Mouse (Mus musculus) MEL (cell line): ENCODE measurements at regions not wholly inside any gene's neighbourhood (a gene's known extent, or its start where the extent isn't known, plus 50 kb on each side); places are given as distances from the start of the nearest gene placed in this dataset.

Experiments
- DNase-seq: peaks from one replicate; pipeline ENCODE4 v3.0.0; 2011; ENCODE audit warnings: low read depth, low spot score
- H3K27ac ChIP-seq: 2 replicates; pipeline ENCODE4 v1.5.1; 2012; ENCODE audit warnings: low read depth, mild to moderate bottlenecking, control low read depth, low read length, moderate library complexity; ENCODE audit not compliant: control insufficient read depth
- H3K27me3 ChIP-seq, 2 experiments: fragments of 150-350 bp in 1 of 2; sonication (generic) in 1 of 2; 2 replicates each; pipeline ENCODE4 v1.6.1; 2012; ENCODE audit warnings: low read length in 2 of 2, mild to moderate bottlenecking in 2 of 2, improper control_type of control experiment in 1 of 2, moderate library complexity in 1 of 2; ENCODE audit not compliant: insufficient read depth in 2 of 2, control insufficient read depth in 1 of 2
- H3K36me3 ChIP-seq, 2 experiments: 2 replicates each; pipeline ENCODE4 v1.6.1; 2012 to 2014; ENCODE audit warnings: low read length in 2 of 2, improper control_type of control experiment in 1 of 2, inconsistent platforms in 1 of 2, mild to moderate bottlenecking in 1 of 2; ENCODE audit not compliant: insufficient read depth in 2 of 2, control insufficient read depth in 1 of 2
- H3K4me1 ChIP-seq, 2 experiments: fragments of 150-350 bp in 1 of 2; sonication (generic) in 1 of 2; 2 replicates each; pipeline ENCODE4 v1.6.1; 2012; ENCODE audit warnings: low read length in 2 of 2, improper control_type of control experiment in 1 of 2, mild to moderate bottlenecking in 1 of 2; ENCODE audit not compliant: insufficient read depth in 2 of 2, control insufficient read depth in 1 of 2
- H3K4me3 ChIP-seq, 2 experiments: fragments of 150-350 bp in 1 of 2; sonication (generic) in 1 of 2; 2 replicates each; pipeline ENCODE4 v1.5.1; 2012; ENCODE audit warnings: low read depth in 2 of 2, low read length in 2 of 2, mild to moderate bottlenecking in 2 of 2, moderate library complexity in 2 of 2, control low read depth in 1 of 2, improper control_type of control experiment in 1 of 2; ENCODE audit not compliant: control insufficient read depth in 1 of 2, insufficient read depth in 1 of 2
- H3K79me2 ChIP-seq: 2 replicates; pipeline ENCODE4 v1.6.1; 2012; ENCODE audit warnings: mild to moderate bottlenecking, low read length, moderate library complexity; ENCODE audit not compliant: control insufficient read depth, poor library complexity, insufficient read depth
- H3K9ac ChIP-seq: 2 replicates; pipeline ENCODE4 v1.6.1; 2012; ENCODE audit warnings: low read depth, mild to moderate bottlenecking, control low read depth, low read length, moderate library complexity; ENCODE audit not compliant: control insufficient read depth, poor library complexity, severe bottlenecking
- H3K9me3 ChIP-seq: fragments of 150-350 bp; sonication (generic); replicated peaks from 2 replicates; pipeline ENCODE4 v1.6.1; 2012; ENCODE audit warnings: mild to moderate bottlenecking, low read length, improper control_type of control experiment, moderate library complexity; ENCODE audit not compliant: insufficient read depth
- BHLHE40 ChIP-seq: IDR thresholded peaks from 2 replicates; pipeline ENCODE4 v1.6.1; 2012; ENCODE audit warnings: low read depth, mild to moderate bottlenecking, inconsistent platforms, low read length, improper control_type of control experiment, borderline replicate concordance
- CHD1 ChIP-seq: IDR thresholded peaks from 2 replicates; pipeline ENCODE4 v1.6.1; 2012; ENCODE audit warnings: low read depth, mild to moderate bottlenecking, inconsistent platforms, low read length, improper control_type of control experiment
- E2F4 ChIP-seq: IDR thresholded peaks from 2 replicates; pipeline ENCODE4 v1.6.1; 2011; ENCODE audit warnings: low read depth, low read length, improper control_type of control experiment, borderline replicate concordance
- ELF1 ChIP-seq: IDR thresholded peaks from 2 replicates; pipeline ENCODE4 v1.6.1; 2014; ENCODE audit warnings: low read depth, mild to moderate bottlenecking, inconsistent platforms, low read length, improper control_type of control experiment, moderate library complexity
- EP300 ChIP-seq, 2 experiments: IDR thresholded peaks; 2 replicates each; pipeline ENCODE4 v1.6.1; 2011; ENCODE audit warnings: improper control_type of control experiment in 2 of 2, low read length in 2 of 2, low read depth in 1 of 2, mild to moderate bottlenecking in 1 of 2
- ETS1 ChIP-seq: IDR thresholded peaks from 2 replicates; pipeline ENCODE4 v1.6.1; 2012; ENCODE audit warnings: low read depth, mild to moderate bottlenecking, inconsistent platforms, low read length, improper control_type of control experiment, moderate library complexity
- GABPA ChIP-seq: IDR thresholded peaks from 2 replicates; pipeline ENCODE4 v1.6.1; 2012; ENCODE audit warnings: low read depth, mild to moderate bottlenecking, inconsistent platforms, low read length, improper control_type of control experiment, moderate library complexity
- GATA1 ChIP-seq: IDR thresholded peaks from 2 replicates; pipeline ENCODE4 v1.6.1; 2011; ENCODE audit warnings: low read depth, low read length, improper control_type of control experiment
- HCFC1 ChIP-seq: IDR thresholded peaks from 2 replicates; pipeline ENCODE4 v1.6.1; 2012; ENCODE audit warnings: low read depth, mild to moderate bottlenecking, inconsistent platforms, low read length, improper control_type of control experiment, moderate library complexity
- JUND ChIP-seq: IDR thresholded peaks from 2 replicates; pipeline ENCODE4 v1.6.1; 2011; ENCODE audit warnings: low read depth, mild to moderate bottlenecking, improper control_type of control experiment, low read length
- KAT2A ChIP-seq: conservative IDR thresholded peaks from 2 replicates; pipeline ENCODE4 v1.6.1; 2012; ENCODE audit warnings: low read depth, low read length, improper control_type of control experiment, inconsistent platforms
- MAFK ChIP-seq: IDR thresholded peaks from 2 replicates; pipeline ENCODE4 v1.6.1; 2011; ENCODE audit warnings: low read depth, mild to moderate bottlenecking, low read length, improper control_type of control experiment, borderline replicate concordance
- MAX ChIP-seq: IDR thresholded peaks from 2 replicates; pipeline ENCODE4 v1.6.1; 2011; ENCODE audit warnings: low read length, improper control_type of control experiment
- MAZ ChIP-seq: IDR thresholded peaks from 2 replicates; pipeline ENCODE4 v1.6.1; 2012; ENCODE audit warnings: low read depth, mild to moderate bottlenecking, inconsistent platforms, low read length, improper control_type of control experiment
- POLR2AphosphoS5 ChIP-seq: IDR thresholded peaks from 2 replicates; pipeline ENCODE4 v1.6.1; 2012; ENCODE audit warnings: low read depth, borderline replicate concordance, mild to moderate bottlenecking, inconsistent platforms, low read length, moderate library complexity, mixed read lengths
- RAD21 ChIP-seq: IDR thresholded peaks from 2 replicates; pipeline ENCODE4 v1.6.1; 2011; ENCODE audit warnings: mild to moderate bottlenecking, low read depth, low read length, improper control_type of control experiment
- SIN3A ChIP-seq: IDR thresholded peaks from 2 replicates; pipeline ENCODE4 v1.6.1; 2012; ENCODE audit warnings: low read length, improper control_type of control experiment, inconsistent platforms
- SMC3 ChIP-seq: IDR thresholded peaks from 2 replicates; pipeline ENCODE4 v1.6.1; 2011; ENCODE audit warnings: low read depth, low read length, improper control_type of control experiment
- TAL1 ChIP-seq: IDR thresholded peaks from 2 replicates; pipeline ENCODE4 v1.6.1; 2012; ENCODE audit warnings: mild to moderate bottlenecking, inconsistent platforms, low read length, moderate library complexity, mixed read lengths
- TBP ChIP-seq: IDR thresholded peaks from 2 replicates; pipeline ENCODE4 v1.8.0; 2011; ENCODE audit warnings: low read depth, low read length, improper control_type of control experiment
- TCF12 ChIP-seq: IDR thresholded peaks from 2 replicates; pipeline ENCODE4 v1.6.1; 2014; ENCODE audit warnings: low read depth, mild to moderate bottlenecking, inconsistent platforms, low read length, improper control_type of control experiment, moderate library complexity
- UBTF ChIP-seq: IDR thresholded peaks from 2 replicates; pipeline ENCODE4 v1.6.1; 2012; ENCODE audit warnings: low read depth, mild to moderate bottlenecking, inconsistent platforms, low read length, improper control_type of control experiment, moderate library complexity, borderline replicate concordance; ENCODE audit not compliant: insufficient read depth
- USF2 ChIP-seq, 2 experiments: IDR thresholded peaks; 2 replicates each; pipeline ENCODE4 v1.6.1; 2011 to 2012; ENCODE audit warnings: improper control_type of control experiment in 2 of 2, low read length in 2 of 2, borderline replicate concordance in 1 of 2, inconsistent platforms in 1 of 2, low read depth in 1 of 2, mild to moderate bottlenecking in 1 of 2; ENCODE audit not compliant: insufficient read depth in 1 of 2
- ZKSCAN1 ChIP-seq: IDR thresholded peaks from 2 replicates; pipeline ENCODE4 v1.6.1; 2012; ENCODE audit warnings: low read depth, mild to moderate bottlenecking, inconsistent platforms, low read length, improper control_type of control experiment, moderate library complexity
- ZNF384 ChIP-seq: IDR thresholded peaks from 2 replicates; pipeline ENCODE4 v1.6.1; 2012; ENCODE audit warnings: low read depth, mild to moderate bottlenecking, inconsistent platforms, low read length, improper control_type of control experiment

GRCm38 (mm10) chr14:54148121-54148520, 105.8 kb downstream of the Dad1 start:
- H3K27ac ChIP-seq, result no peak overlapping the region
- no peaks in the 10 kb centered on the region for H3K9me3 ChIP-seq
- peak; percentile 45 to 50; a peak in 3 of 4 replicates for TF ChIP-seq EP300 (IDR thresholded peaks at IDR 0.05; ENCODE audit: low read depth in 1 of 2, low read length in 2 of 2)
- TF ChIP-seq JUND, result no peak
- TF ChIP-seq E2F4, result no peak
- no peak for TF ChIP-seq ZNF384
- TF ChIP-seq TCF12, result no peak
- no peak for TF ChIP-seq TAL1
- no peak for TF ChIP-seq KAT2A
- TF ChIP-seq ZKSCAN1, result no peak
- 0 out of 2 replicates have a peak, but pooled peaks have one; percentile 10 for TF ChIP-seq ETS1
- TF ChIP-seq GATA1, result peak; percentile 60
- no peak for TF ChIP-seq BHLHE40
- TF ChIP-seq, all 39 proteins: peak for 3
- H3K4me1 ChIP-seq, result peaks cover 2 to 8% of the 10 kb centered on the region in 2 experiments; a peak in 3 of 4 replicates
- H3K36me3 ChIP-seq, result peaks cover 0 to 5% of the 10 kb centered on the region in 2 experiments; a peak in 2 of 4 replicates
- no peaks in the 10 kb centered on the region for H3K27me3 ChIP-seq
- H3K9ac ChIP-seq, result no peak overlapping the region
- H3K79me2 ChIP-seq, result no peaks in the 10 kb centered on the region
- no peak overlapping the region for H3K4me3 ChIP-seq
- DNase-seq, result peak; percentile 51

- DNase-seq, result no peak
- no peak overlapping the region for H3K9ac ChIP-seq
- TF ChIP-seq RAD21 (no peak), MAZ (no peak), UBTF (no peak), GABPA (no peak), ZNF384 (no peak), TBP (no peak), MAX (no peak), CHD1 (no peak), SIN3A (no peak), GATA1 (no peak), KAT2A (no peak), SMC3 (no peak), BHLHE40 (no peak), USF2 (IDR thresholded peaks at IDR 0.05; ENCODE audit: borderline replicate concordance in 1 of 2, insufficient read depth in 1 of 2, low read depth in 1 of 2, low read length in 2 of 2) (no peak), POLR2AphosphoS5 (no peak), HCFC1 (no peak), MAFK (no peak), ELF1 (no peak)
- TF ChIP-seq, all 39 proteins: peak for 0
- Histone ChIP-seq H3K27me3 (no peaks in the 10 kb centered on the region), H3K27ac (no peak overlapping the region), H3K4me1 (peaks cover 2 to 8% of the 10 kb centered on the region in 2 experiments; a peak in 3 of 4 replicates), H3K9me3 (no peaks in the 10 kb centered on the region), H3K36me3 (peaks cover 0 to 5% of the 10 kb centered on the region in 2 experiments; a peak in 2 of 4 replicates), H3K4me3 (no peak overlapping the region), H3K79me2 (no peaks in the 10 kb centered on the region)
Observed at GRCm38 (mm10) chr14:54147546-54147945, 106.4 kb downstream of the Dad1 start.
